Mouse (Mus musculus): Measurements from ENCODE around the gene 1700024G13Rik. TPM values are rescaled to one million over a fixed set of nuclear protein-coding genes. Genes with fewer than 3 reads are reported as not detected.
A peak's percentile ranks its signal among the peaks of the same experiment; 100 is the strongest.
"Not testable (repeated sequence)": the region's sequence is repeated elsewhere in the genome, so short reads cannot be mapped to it uniquely, and the experiment has no call there.

The 1700024G13Rik gene
- not detected in 2 replicates for polyA plus RNA-seq (2014; fragmentation: Nextera tagmentation; extraction: Ambion mirVana)

DNA sequence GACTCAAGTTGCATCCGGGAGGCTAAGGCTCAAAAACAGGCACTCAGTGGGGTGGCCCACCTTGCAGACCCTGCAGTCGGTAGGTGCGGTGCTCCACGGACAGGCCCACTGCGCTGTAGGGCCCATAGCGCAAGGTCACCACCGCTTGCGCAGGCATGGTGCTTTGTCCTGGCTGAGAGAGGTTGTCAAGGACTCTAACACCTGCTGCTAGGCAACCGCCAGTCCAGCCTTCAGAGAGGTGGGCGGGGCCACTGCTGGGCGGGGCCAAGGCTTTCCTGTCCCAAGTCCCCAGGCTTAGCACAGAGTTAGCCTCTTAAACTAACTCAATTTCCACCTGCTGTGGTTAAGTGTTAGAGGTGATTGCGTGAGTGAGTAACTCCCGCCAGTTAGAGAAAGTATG is at the start of gene 1700024G13Rik:
1700024G13Rik (minus strand) TSS at position 196 of the 400 bp plus-strand sequence.
- WGBS = 2% methylated on average over 13 of the region's 13 CpGs
- Histone ChIP-seq H3K36me3 (ENCODE audit: control insufficient read depth, insufficient read depth, low read length) (no peaks in the 10 kb centered on the region), H3K4me1 (ENCODE audit: control insufficient read depth, insufficient read depth, low read length) (0 out of 2 replicates have a peak, but pooled peaks cover 4% of the 10 kb centered on the region), H3K4me3 (replicated peaks; ENCODE audit: low read depth, low read length) (no peak within 1 kb of the TSS), H3K27me3 (ENCODE audit: control insufficient read depth, insufficient read depth, low read length) (no peaks in the 10 kb centered on the region), H3K9me3 (ENCODE audit: control insufficient read depth, low read length) (no peaks in the 10 kb centered on the region), H3K4me2 (ENCODE audit: low read length) (peak within 1 kb of the TSS; percentile 19), H3K27ac (replicated peaks; ENCODE audit: low read depth, low read length) (no peak within 1 kb of the TSS), H3K9ac (replicated peaks; ENCODE audit: low read length) (no peak within 1 kb of the TSS)
- peak; percentile 53; the same call in 1 of the 2 replicates for ATAC-seq (ENCODE audit: low FRiP score, low TSS enrichment)
- peak; percentile 77 for DNase-seq

GRCm38 (mm10) chr14:32437352-32437793 is 49.2 kb upstream of the 1700024G13Rik start:
- H3K4me3 ChIP-seq (replicated peaks; ENCODE audit: low read depth, low read length) = no peak overlapping the region
- ATAC-seq (ENCODE audit: low FRiP score, low TSS enrichment) (no peak), DNase-seq (peak; percentile 39)
- 33% methylated on average over 5 of the region's 5 CpGs for WGBS
- no peaks in the 10 kb centered on the region for H3K36me3 ChIP-seq (ENCODE audit: control insufficient read depth, insufficient read depth, low read length)
- H3K4me1 ChIP-seq (ENCODE audit: control insufficient read depth, insufficient read depth, low read length) = peaks cover 5% of the 10 kb centered on the region; the same call in 1 of the 2 replicates
- H3K9me3 ChIP-seq (ENCODE audit: control insufficient read depth, low read length) = no peaks in the 10 kb centered on the region
- no peak overlapping the region for H3K4me2 ChIP-seq (ENCODE audit: low read length)
- no peaks in the 10 kb centered on the region for H3K27me3 ChIP-seq (ENCODE audit: control insufficient read depth, insufficient read depth, low read length)
- H3K27ac ChIP-seq (replicated peaks; ENCODE audit: low read depth, low read length) = no peak overlapping the region
- no peak overlapping the region for H3K9ac ChIP-seq (replicated peaks; ENCODE audit: low read length)

- WGBS = 31% methylated on average over 8 of the region's 8 CpGs
- DNase-seq (no peak), ATAC-seq (ENCODE audit: low FRiP score, low TSS enrichment) (no peak)
- H3K4me2 ChIP-seq (ENCODE audit: low read length) = no peak overlapping the region
- H3K9ac ChIP-seq (replicated peaks; ENCODE audit: low read length) = no peak overlapping the region
- no peaks in the 10 kb centered on the region for H3K9me3 ChIP-seq (ENCODE audit: control insufficient read depth, low read length)
- H3K4me1 ChIP-seq (ENCODE audit: control insufficient read depth, insufficient read depth, low read length) = no peaks in the 10 kb centered on the region
- no peaks in the 10 kb centered on the region for H3K27me3 ChIP-seq (ENCODE audit: control insufficient read depth, insufficient read depth, low read length)
- H3K4me3 ChIP-seq (replicated peaks; ENCODE audit: low read depth, low read length) = no peak overlapping the region
- H3K27ac ChIP-seq (replicated peaks; ENCODE audit: low read depth, low read length) = no peak overlapping the region
- H3K36me3 ChIP-seq (ENCODE audit: control insufficient read depth, insufficient read depth, low read length) = no peaks in the 10 kb centered on the region
Measured at GRCm38 (mm10) chr14:32429030-32429602, 40.9 kb upstream of the 1700024G13Rik start.

DNA sequence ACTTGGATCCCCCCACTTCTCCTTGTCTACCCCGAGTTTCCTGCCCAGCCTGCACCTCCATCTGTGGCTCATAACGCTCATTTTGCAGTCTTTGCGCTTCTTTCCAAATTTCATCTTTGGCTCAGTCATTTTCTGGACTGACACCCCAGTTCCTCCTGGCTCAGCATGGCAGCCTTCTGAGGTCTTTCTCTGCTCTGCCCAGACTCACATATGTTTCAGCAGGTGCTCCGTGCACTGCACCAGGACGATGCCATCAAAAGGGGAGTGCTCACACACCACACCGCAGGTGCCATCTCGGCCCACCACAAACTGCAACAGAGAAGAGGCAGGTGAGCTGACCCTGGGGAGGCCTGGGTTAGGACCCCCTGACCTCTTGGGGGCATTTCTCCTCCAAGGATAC is 35.8 kb upstream of the 1700024G13Rik start:
- H3K27me3 ChIP-seq (ENCODE audit: control insufficient read depth, insufficient read depth, low read length) = no peaks in the 10 kb centered on the region
- H3K9ac ChIP-seq (replicated peaks; ENCODE audit: low read length) = no peak overlapping the region
- no peak overlapping the region for H3K4me2 ChIP-seq (ENCODE audit: low read length)
- H3K36me3 ChIP-seq (ENCODE audit: control insufficient read depth, insufficient read depth, low read length) = no peaks in the 10 kb centered on the region
- no peak overlapping the region for H3K4me3 ChIP-seq (replicated peaks; ENCODE audit: low read depth, low read length)
- no peak overlapping the region for H3K27ac ChIP-seq (replicated peaks; ENCODE audit: low read depth, low read length)
- DNase-seq (no peak), ATAC-seq (ENCODE audit: low FRiP score, low TSS enrichment) (no peak)
- H3K4me1 ChIP-seq (ENCODE audit: control insufficient read depth, insufficient read depth, low read length) = no peaks in the 10 kb centered on the region
- WGBS = 89% methylated on average over 7 of the region's 7 CpGs
- H3K9me3 ChIP-seq (ENCODE audit: control insufficient read depth, low read length) = no peaks in the 10 kb centered on the region

DNA sequence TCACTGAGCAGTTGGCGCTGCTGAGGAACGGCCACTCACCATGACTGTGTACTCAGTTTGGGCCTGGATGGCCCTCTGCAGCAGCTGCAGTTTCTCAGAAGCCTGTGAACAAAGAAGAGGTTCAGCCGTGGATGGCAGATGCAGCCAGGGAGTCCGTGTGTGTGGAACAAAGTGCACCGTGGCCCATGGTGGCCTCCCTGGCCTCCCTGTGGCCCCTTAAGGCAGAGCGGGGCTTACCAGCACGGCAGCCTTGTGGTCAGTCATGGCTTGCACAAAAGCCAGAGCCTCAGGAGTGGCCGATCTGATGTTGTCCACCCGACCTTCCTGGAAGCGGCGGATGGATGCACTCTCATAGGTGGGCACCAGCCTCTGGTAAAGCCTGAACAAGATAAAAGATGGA is 30.6 kb upstream of the 1700024G13Rik start:
- DNase-seq (no peak), ATAC-seq (ENCODE audit: low FRiP score, low TSS enrichment) (no peak)
- Histone ChIP-seq H3K9me3 (ENCODE audit: control insufficient read depth, low read length) (no peaks in the 10 kb centered on the region), H3K36me3 (ENCODE audit: control insufficient read depth, insufficient read depth, low read length) (no peaks in the 10 kb centered on the region), H3K4me1 (ENCODE audit: control insufficient read depth, insufficient read depth, low read length) (no peaks in the 10 kb centered on the region), H3K27ac (replicated peaks; ENCODE audit: low read depth, low read length) (no peak overlapping the region), H3K4me3 (replicated peaks; ENCODE audit: low read depth, low read length) (no peak overlapping the region), H3K27me3 (ENCODE audit: control insufficient read depth, insufficient read depth, low read length) (no peaks in the 10 kb centered on the region), H3K4me2 (ENCODE audit: low read length) (no peak overlapping the region), H3K9ac (replicated peaks; ENCODE audit: low read length) (no peak overlapping the region)
- WGBS = 81% methylated on average over 11 of the region's 11 CpGs

DNA sequence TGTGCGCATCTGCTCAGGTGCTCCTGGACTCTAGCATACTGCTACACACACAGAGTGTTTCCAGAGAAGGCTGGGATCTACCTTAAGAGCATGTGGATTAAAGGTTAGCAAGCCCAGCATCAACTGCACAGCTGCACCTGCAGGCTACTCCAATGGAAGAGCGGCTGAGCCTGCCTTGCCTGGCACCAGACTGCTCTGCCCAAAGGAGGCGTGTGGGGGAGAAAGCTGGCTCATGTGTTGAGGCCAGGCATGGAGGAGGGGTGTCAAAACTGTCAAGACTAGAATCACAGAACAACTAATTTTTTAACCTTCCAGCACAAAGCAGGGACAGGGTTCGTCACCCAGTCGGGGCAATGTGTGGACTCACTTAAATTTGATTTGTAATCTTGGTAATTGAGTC is 23.9 kb upstream of the 1700024G13Rik start:
- no peak overlapping the region for H3K4me3 ChIP-seq (replicated peaks; ENCODE audit: low read depth, low read length)
- H3K36me3 ChIP-seq (ENCODE audit: control insufficient read depth, insufficient read depth, low read length) = no peaks in the 10 kb centered on the region
- no peaks in the 10 kb centered on the region for H3K27me3 ChIP-seq (ENCODE audit: control insufficient read depth, insufficient read depth, low read length)
- ATAC-seq (ENCODE audit: low FRiP score, low TSS enrichment) (no peak), DNase-seq (no peak)
- 86% methylated on average over 5 of the region's 5 CpGs for WGBS
- H3K27ac ChIP-seq (replicated peaks; ENCODE audit: low read depth, low read length) = no peak overlapping the region
- H3K4me2 ChIP-seq (ENCODE audit: low read length) = no peak overlapping the region
- no peaks in the 10 kb centered on the region for H3K4me1 ChIP-seq (ENCODE audit: control insufficient read depth, insufficient read depth, low read length)
- no peaks in the 10 kb centered on the region for H3K9me3 ChIP-seq (ENCODE audit: control insufficient read depth, low read length)
- no peak overlapping the region for H3K9ac ChIP-seq (replicated peaks; ENCODE audit: low read length)

GRCm38 (mm10) chr14:32410084-32410483 is 21.9 kb upstream of the 1700024G13Rik start:
- DNase-seq (no peak), ATAC-seq (ENCODE audit: low FRiP score, low TSS enrichment) (no peak)
- Histone ChIP-seq H3K27ac (replicated peaks; ENCODE audit: low read depth, low read length) (no peak overlapping the region), H3K4me3 (replicated peaks; ENCODE audit: low read depth, low read length) (no peak overlapping the region), H3K27me3 (ENCODE audit: control insufficient read depth, insufficient read depth, low read length) (no peaks in the 10 kb centered on the region), H3K9me3 (ENCODE audit: control insufficient read depth, low read length) (no peaks in the 10 kb centered on the region), H3K4me1 (ENCODE audit: control insufficient read depth, insufficient read depth, low read length) (no peaks in the 10 kb centered on the region), H3K9ac (replicated peaks; ENCODE audit: low read length) (no peak overlapping the region), H3K4me2 (ENCODE audit: low read length) (no peak overlapping the region), H3K36me3 (ENCODE audit: control insufficient read depth, insufficient read depth, low read length) (no peaks in the 10 kb centered on the region)
- WGBS = 71% methylated on average over 5 of the region's 5 CpGs

- DNase-seq; H3K4me3 ChIP-seq (replicated peaks; ENCODE audit: low read depth, low read length); ATAC-seq (ENCODE audit: low FRiP score, low TSS enrichment); H3K9ac ChIP-seq (replicated peaks; ENCODE audit: low read length); H3K36me3 ChIP-seq (ENCODE audit: control insufficient read depth, insufficient read depth, low read length); H3K4me1 ChIP-seq (ENCODE audit: control insufficient read depth, insufficient read depth, low read length); H3K27me3 ChIP-seq (ENCODE audit: control insufficient read depth, insufficient read depth, low read length); H3K9me3 ChIP-seq (ENCODE audit: control insufficient read depth, low read length); H3K27ac ChIP-seq (replicated peaks; ENCODE audit: low read depth, low read length); H3K4me2 ChIP-seq (ENCODE audit: low read length): not testable (repeated sequence)
- WGBS = 39% methylated on average over 1 of the region's 1 CpGs
Measured at GRCm38 (mm10) chr14:32405399-32405798, 17.2 kb upstream of the 1700024G13Rik start.

DNA sequence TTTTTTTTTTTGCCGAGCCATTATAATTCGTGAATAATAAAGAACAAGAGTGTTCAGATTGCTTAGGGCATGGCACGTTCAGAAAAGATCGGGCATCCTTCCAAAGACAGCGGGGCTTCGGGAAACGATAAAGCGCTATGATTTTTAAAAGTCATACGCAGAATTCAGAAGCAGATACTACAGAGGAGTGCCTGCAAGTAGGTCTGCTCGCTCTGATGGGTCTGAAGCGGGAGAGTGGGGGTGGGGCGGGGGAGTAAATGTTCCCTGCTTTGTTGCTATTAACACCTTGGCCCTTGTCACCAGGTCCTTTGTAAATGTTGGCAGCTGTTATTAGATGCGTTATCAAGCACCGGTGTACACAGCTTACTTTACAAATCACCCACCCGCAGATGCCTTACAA is 6.6 kb downstream of the 1700024G13Rik start:
- Histone ChIP-seq H3K36me3 (ENCODE audit: control insufficient read depth, insufficient read depth, low read length) (no peaks in the 10 kb centered on the region), H3K4me2 (ENCODE audit: low read length) (peak overlapping the region; percentile 10; the same call in 1 of the 2 replicates), H3K4me3 (replicated peaks; ENCODE audit: low read depth, low read length) (no peak overlapping the region), H3K9me3 (ENCODE audit: control insufficient read depth, low read length) (no peaks in the 10 kb centered on the region), H3K4me1 (ENCODE audit: control insufficient read depth, insufficient read depth, low read length) (0 out of 2 replicates have a peak, but pooled peaks cover 4% of the 10 kb centered on the region), H3K9ac (replicated peaks; ENCODE audit: low read length) (no peak overlapping the region), H3K27me3 (ENCODE audit: control insufficient read depth, insufficient read depth, low read length) (no peaks in the 10 kb centered on the region), H3K27ac (replicated peaks; ENCODE audit: low read depth, low read length) (no peak overlapping the region)
- WGBS = 42% methylated on average over 15 of the region's 15 CpGs
- ATAC-seq (ENCODE audit: low FRiP score, low TSS enrichment) = no peak
- DNase-seq = peak; percentile 55

Data from midbrain, embryonic 14.5 days (tissue).